Mouse (Mus musculus) MEL (cell line): ENCODE data around the gene Dnah7c. TPM values are rescaled to one million over a fixed set of nuclear protein-coding genes. Genes with fewer than 3 reads are reported as not detected.
"Not testable (repeated sequence)": the region's sequence is repeated elsewhere in the genome, so short reads cannot be mapped to it uniquely, and the experiment has no call there.

Experiments
- DNase-seq: peaks from one replicate; pipeline ENCODE4 v3.0.0; 2011; ENCODE audit warnings: low read depth, low spot score
- H3K27ac ChIP-seq: 2 replicates; pipeline ENCODE4 v1.5.1; 2012; ENCODE audit warnings: low read depth, mild to moderate bottlenecking, control low read depth, low read length, moderate library complexity; ENCODE audit not compliant: control insufficient read depth
- H3K27me3 ChIP-seq, 2 experiments: fragments of 150-350 bp in 1 of 2; sonication (generic) in 1 of 2; 2 replicates each; pipeline ENCODE4 v1.6.1; 2012; ENCODE audit warnings: low read length in 2 of 2, mild to moderate bottlenecking in 2 of 2, improper control_type of control experiment in 1 of 2, moderate library complexity in 1 of 2; ENCODE audit not compliant: insufficient read depth in 2 of 2, control insufficient read depth in 1 of 2
- H3K36me3 ChIP-seq, 2 experiments: 2 replicates each; pipeline ENCODE4 v1.6.1; 2012 to 2014; ENCODE audit warnings: low read length in 2 of 2, improper control_type of control experiment in 1 of 2, inconsistent platforms in 1 of 2, mild to moderate bottlenecking in 1 of 2; ENCODE audit not compliant: insufficient read depth in 2 of 2, control insufficient read depth in 1 of 2
- H3K4me1 ChIP-seq, 2 experiments: fragments of 150-350 bp in 1 of 2; sonication (generic) in 1 of 2; 2 replicates each; pipeline ENCODE4 v1.6.1; 2012; ENCODE audit warnings: low read length in 2 of 2, improper control_type of control experiment in 1 of 2, mild to moderate bottlenecking in 1 of 2; ENCODE audit not compliant: insufficient read depth in 2 of 2, control insufficient read depth in 1 of 2
- H3K4me3 ChIP-seq, 2 experiments: fragments of 150-350 bp in 1 of 2; sonication (generic) in 1 of 2; 2 replicates each; pipeline ENCODE4 v1.5.1; 2012; ENCODE audit warnings: low read depth in 2 of 2, low read length in 2 of 2, mild to moderate bottlenecking in 2 of 2, moderate library complexity in 2 of 2, control low read depth in 1 of 2, improper control_type of control experiment in 1 of 2; ENCODE audit not compliant: control insufficient read depth in 1 of 2, insufficient read depth in 1 of 2
- H3K79me2 ChIP-seq: 2 replicates; pipeline ENCODE4 v1.6.1; 2012; ENCODE audit warnings: mild to moderate bottlenecking, low read length, moderate library complexity; ENCODE audit not compliant: control insufficient read depth, poor library complexity, insufficient read depth
- H3K9ac ChIP-seq: 2 replicates; pipeline ENCODE4 v1.6.1; 2012; ENCODE audit warnings: low read depth, mild to moderate bottlenecking, control low read depth, low read length, moderate library complexity; ENCODE audit not compliant: control insufficient read depth, poor library complexity, severe bottlenecking
- H3K9me3 ChIP-seq: fragments of 150-350 bp; sonication (generic); replicated peaks from 2 replicates; pipeline ENCODE4 v1.6.1; 2012; ENCODE audit warnings: mild to moderate bottlenecking, low read length, improper control_type of control experiment, moderate library complexity; ENCODE audit not compliant: insufficient read depth
- CHD2 ChIP-seq: IDR thresholded peaks from 2 replicates; pipeline ENCODE4 v1.6.1; 2011; ENCODE audit warnings: low read length, improper control_type of control experiment
- MAX ChIP-seq: IDR thresholded peaks from 2 replicates; pipeline ENCODE4 v1.6.1; 2011; ENCODE audit warnings: low read length, improper control_type of control experiment
- MEF2A ChIP-seq: IDR thresholded peaks from 2 replicates; pipeline ENCODE4 v1.6.1; 2014; ENCODE audit warnings: low read depth, mild to moderate bottlenecking, inconsistent platforms, low read length, improper control_type of control experiment; ENCODE audit not compliant: poor library complexity, insufficient replicate concordance, severe bottlenecking; ENCODE audit errors: extremely low read depth
- NELFE ChIP-seq: IDR thresholded peaks from 2 replicates; pipeline ENCODE4 v1.6.1; 2011; ENCODE audit warnings: low read depth, low read length, improper control_type of control experiment
- POLR2AphosphoS2 ChIP-seq: IDR thresholded peaks from 2 replicates; pipeline ENCODE4 v1.6.1; 2011; ENCODE audit warnings: low read length, improper control_type of control experiment
- RAD21 ChIP-seq: IDR thresholded peaks from 2 replicates; pipeline ENCODE4 v1.6.1; 2011; ENCODE audit warnings: mild to moderate bottlenecking, low read depth, low read length, improper control_type of control experiment
- SIN3A ChIP-seq: IDR thresholded peaks from 2 replicates; pipeline ENCODE4 v1.6.1; 2012; ENCODE audit warnings: low read length, improper control_type of control experiment, inconsistent platforms
- polyA plus RNA-seq, 2 experiments: library from polyadenylated mRNA; stranded (reverse) in 1 of 2; unstranded in 1 of 2; fragments of >175 nt in 1 of 2; fragments of >200 nt in 1 of 2; gene quantifications; 2 replicates each; pipeline versions ENCODE4 v1.2.1 to v1.2.4; 2012; ENCODE audit warnings: low replicate concordance in 2 of 2, low read depth in 1 of 2; ENCODE audit not compliant: insufficient read length in 2 of 2, insufficient read depth in 1 of 2, missing spikeins in 1 of 2
- total RNA-seq: library from RNA; depleted of rRNA; stranded (reverse); fragments of 300-350 nt; gene quantifications from 2 replicates; pipeline ENCODE4 v1.2.3, GENCODE M21; 2012; rRNA removed

Gene Dnah7c
- total RNA-seq (under 0.01 TPM in 1 of 2 replicates, not detected in the other), polyA plus RNA-seq (under 1 TPM in 1 of 2 experiments, not detected in 1; 0.01 TPM)

DNA sequence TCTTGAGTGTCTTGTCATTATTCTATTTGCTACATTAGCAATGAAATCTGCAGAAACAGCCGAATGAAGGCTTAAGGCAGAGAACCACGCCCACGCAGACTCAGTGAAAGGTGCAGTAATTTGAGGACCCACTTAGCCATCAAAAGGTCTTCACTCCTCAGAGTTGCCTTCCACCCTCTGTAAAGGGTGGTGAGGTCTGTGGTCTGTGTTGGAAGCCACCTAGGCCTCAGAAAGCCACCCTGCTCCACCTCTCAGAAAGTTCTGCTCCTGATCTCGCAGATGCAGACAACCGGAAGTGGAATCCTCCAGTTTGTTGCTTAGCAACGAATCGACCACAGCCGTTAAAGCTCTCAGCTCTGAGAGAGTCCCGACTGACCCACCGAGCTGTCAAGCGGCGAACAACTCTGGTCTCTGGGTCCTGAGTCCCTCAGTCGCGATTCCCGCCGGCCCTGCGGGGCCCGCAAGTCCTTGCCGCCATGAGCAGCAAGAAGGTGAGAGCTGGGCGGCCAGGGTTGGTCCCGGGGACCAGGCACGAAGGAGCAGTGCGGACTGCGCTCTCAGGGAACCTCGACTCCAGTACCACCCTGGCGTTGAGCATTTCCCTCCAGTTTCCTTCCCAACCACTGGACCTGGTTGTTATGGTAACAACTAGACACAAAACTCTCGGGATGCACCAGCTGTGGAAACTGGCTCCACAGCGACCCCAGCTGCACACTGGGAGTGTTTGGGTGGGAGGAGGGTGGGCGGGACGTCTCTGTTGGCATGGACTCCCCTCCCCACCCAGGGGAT is at the start of gene Dnah7c:
Gene Dnah7c (plus strand): TSS at position 456 of the 789 bp plus-strand sequence.
- DNase-seq = no peak
- H3K4me3 ChIP-seq = no peak within 1 kb of the TSS

DNA sequence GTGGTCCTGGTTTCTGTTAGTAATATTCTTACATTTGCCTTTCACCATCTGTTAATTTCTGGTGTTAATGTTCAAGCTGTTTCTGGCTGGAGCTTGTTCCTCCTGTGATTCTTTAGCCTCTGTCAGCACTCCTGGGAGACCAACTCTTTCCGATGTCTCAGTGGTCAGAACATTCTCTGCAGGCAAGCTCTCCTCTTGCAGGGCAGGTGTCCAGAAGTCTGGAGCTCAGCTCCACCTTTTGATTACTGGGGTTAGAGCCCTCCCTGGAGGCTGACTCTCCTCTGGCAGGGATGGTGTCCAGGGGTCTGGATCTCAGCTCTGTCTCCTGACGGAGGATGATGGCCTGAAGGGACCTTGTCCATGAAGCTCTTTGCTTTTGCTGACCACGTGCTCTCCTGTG is 44.8 kb upstream of the Dnah7c start:
- not testable (repeated sequence) for H3K9ac ChIP-seq, H3K79me2 ChIP-seq, H3K36me3 ChIP-seq, H3K4me1 ChIP-seq, H3K9me3 ChIP-seq, H3K4me3 ChIP-seq, DNase-seq, H3K27ac ChIP-seq, H3K27me3 ChIP-seq

More for the DNA sequence above, at the start of gene Dnah7c:
- Histone ChIP-seq H3K9ac (no peak within 1 kb of the TSS), H3K9me3 (no peaks in the 10 kb centered on the region), H3K79me2 (no peaks in the 10 kb centered on the region), H3K27me3 (no peaks in the 10 kb centered on the region), H3K27ac (no peak within 1 kb of the TSS), H3K36me3 (no peaks in the 10 kb centered on the region), H3K4me1 (no peaks in the 10 kb centered on the region)
- no peak for TF ChIP-seq MEF2A
- no peak for TF ChIP-seq RAD21
- TF ChIP-seq SIN3A = no peak
- no peak for TF ChIP-seq NELFE
- TF ChIP-seq POLR2AphosphoS2 = no peak
- TF ChIP-seq CHD2 = no peak
- TF ChIP-seq MAX = no peak

DNA sequence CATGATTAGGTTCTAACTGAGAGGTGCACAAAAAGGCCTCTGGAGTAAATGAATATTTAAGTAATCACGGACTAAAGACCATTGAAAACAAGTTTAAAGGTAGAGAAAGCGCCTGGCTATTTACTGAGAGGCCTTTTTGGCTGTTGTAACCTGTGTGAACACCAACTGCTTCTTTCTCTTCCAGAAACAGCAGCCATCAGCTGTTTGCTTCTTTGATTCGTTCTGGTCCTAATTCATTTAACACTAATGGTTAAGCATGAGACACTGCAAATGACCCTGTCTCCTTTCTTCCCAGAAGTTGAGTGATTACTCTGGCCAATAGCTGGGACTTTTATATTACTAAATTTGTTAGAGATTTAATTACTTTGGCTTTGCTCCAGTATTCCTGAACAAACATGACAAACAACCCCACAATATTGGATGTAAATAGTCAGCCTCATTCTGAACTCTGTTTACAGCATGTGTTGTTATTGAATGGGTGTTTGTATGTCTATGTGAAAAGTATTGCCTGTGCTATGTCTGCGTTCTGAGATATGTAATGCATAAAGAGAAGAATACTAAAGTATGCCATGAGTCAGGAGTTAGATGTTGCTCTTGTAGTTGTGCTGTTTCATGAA is 30.6 kb upstream of the Dnah7c start:
- H3K9ac ChIP-seq, H3K27ac ChIP-seq, H3K4me3 ChIP-seq, H3K36me3 ChIP-seq, H3K27me3 ChIP-seq, H3K4me1 ChIP-seq, H3K79me2 ChIP-seq, H3K9me3 ChIP-seq, DNase-seq: not testable (repeated sequence)
